Mouse (Mus musculus) cerebellum, adult 2 months (tissue): ENCODE results near the gene Tle2.

Experiments used
- CTCF ChIP-seq: fragments of 200-500 bp; IDR thresholded peaks from 2 replicates; pipeline ENCODE4 v1.5.1; 2011; ENCODE audit warnings: low read depth, mild to moderate bottlenecking, control low read depth, low read length, moderate library complexity, borderline replicate concordance; ENCODE audit not compliant: insufficient read depth
- POLR2A ChIP-seq: fragments of 200-500 bp; IDR thresholded peaks from 2 replicates; pipeline ENCODE4 v1.6.1; 2011; ENCODE audit warnings: low read length, control low read depth, borderline replicate concordance; ENCODE audit not compliant: insufficient read depth

GRCm38 (mm10) chr10:81557491-81557890 lies 16.9 kb upstream of the Tle2 start:
- TF ChIP-seq CTCF: no peak
- TF ChIP-seq POLR2A: no peak
